In genomic region chr14:24550763-24551471, GRCm38 (mm10) we compare ENCODE assay signal across 9 mouse cellular contexts.
DNase-seq lines count a peak whose midpoint lies in the region; ATAC-seq and TF ChIP-seq lines count a peak whose summit lies in the region.
"Had no signal": no experiment of that assay in that cellular context is flagged by ENCODE, and none has a peak within 500 bp of the region (broad histone marks: within the 10 kb centered on the region; RNA-seq: fewer than 3 reads in every experiment).

No protein-coding gene starts in this region.

- H3K4me2 ChIP-seq in hindbrain, postnatal 0 days (ENCODE audit: low read depth, low read length), result no peak overlapping the region
- no peak overlapping the region for H3K4me2 ChIP-seq in midbrain, embryonic 15.5 days
- H3K4me2 ChIP-seq: liver, embryonic 15.5 days had no signal

- DNase-seq in MN1 (ENCODE audit: low spot score), result peak; percentile 82
- no peak for DNase-seq in embryonic facial prominence, embryonic 10.5 days (ENCODE audit: low spot score)
- DNase-seq in hindbrain, postnatal 0 days (ENCODE audit: low spot score), result peak; percentile 89
- no peak for DNase-seq in yolk sac, embryonic 10.5 days (ENCODE audit: low spot score)
- DNase-seq in urinary bladder, postnatal 25 days (ENCODE audit: low spot score), result no peak
- DNase-seq in B cell, adult 2 months, result no peak
- no peak for DNase-seq in kidney, postnatal 14 days

- no peaks in the 10 kb centered on the region for H3K27me3 ChIP-seq in embryonic facial prominence, embryonic 10.5 days (replicated peaks; ENCODE audit: low read depth, poor library complexity, severe bottlenecking)
- no peaks in the 10 kb centered on the region for H3K27me3 ChIP-seq in hindbrain, postnatal 0 days (ENCODE audit: insufficient read depth, low read length)
- H3K27me3 ChIP-seq in midbrain, embryonic 15.5 days (replicated peaks), result no peaks in the 10 kb centered on the region
- H3K27me3 ChIP-seq: liver, embryonic 15.5 days had no signal

- WGBS in embryonic facial prominence, embryonic 10.5 days, result 56% methylated on average over 7 of the region's 7 CpGs
- 13% methylated on average over 7 of the region's 7 CpGs for WGBS in hindbrain, postnatal 0 days
- 26% methylated on average over 7 of the region's 7 CpGs for WGBS in midbrain, embryonic 15.5 days

- peak; percentile 99 for ATAC-seq in hindbrain, postnatal 0 days
- peak; percentile 90 for ATAC-seq in midbrain, embryonic 15.5 days (replicated peaks)

- peak overlapping the region; percentile 30; the same call in 1 of the 2 replicates for H3K27ac ChIP-seq in embryonic facial prominence, embryonic 10.5 days (replicated peaks)
- H3K27ac ChIP-seq in hindbrain, postnatal 0 days, result peak overlapping the region; percentile 82
- peak overlapping the region; percentile 74 for H3K27ac ChIP-seq in midbrain, embryonic 15.5 days
- H3K27ac ChIP-seq: liver, embryonic 15.5 days had no signal

- H3K9ac ChIP-seq in hindbrain, postnatal 0 days (replicated peaks; ENCODE audit: low read length), result 0 out of 2 replicates have a peak overlapping the region, but pooled peaks have one; percentile 17
- H3K9ac ChIP-seq in midbrain, embryonic 15.5 days, result no peak overlapping the region
- H3K9ac ChIP-seq: liver, embryonic 15.5 days had no signal

- H3K4me3 ChIP-seq in embryonic facial prominence, embryonic 10.5 days, result no peak overlapping the region
- no peak overlapping the region for H3K4me3 ChIP-seq in hindbrain, postnatal 0 days (ENCODE audit: low read length)
- H3K4me3 ChIP-seq in midbrain, embryonic 15.5 days, result no peak overlapping the region
- H3K4me3 ChIP-seq: liver, embryonic 15.5 days had no signal

- no peaks in the 10 kb centered on the region for H3K9me3 ChIP-seq in embryonic facial prominence, embryonic 10.5 days
- H3K9me3 ChIP-seq in hindbrain, postnatal 0 days (ENCODE audit: low read length), result no peaks in the 10 kb centered on the region
- H3K9me3 ChIP-seq in midbrain, embryonic 15.5 days, result no peaks in the 10 kb centered on the region
- H3K9me3 ChIP-seq: liver, embryonic 15.5 days had no signal

- no peaks in the 10 kb centered on the region for H3K36me3 ChIP-seq in embryonic facial prominence, embryonic 10.5 days (replicated peaks)
- H3K36me3 ChIP-seq in hindbrain, postnatal 0 days (ENCODE audit: insufficient read depth, low read length), result no peaks in the 10 kb centered on the region
- H3K36me3 ChIP-seq in midbrain, embryonic 15.5 days (replicated peaks), result no peaks in the 10 kb centered on the region
- H3K36me3 ChIP-seq: liver, embryonic 15.5 days had no signal

- TF ChIP-seq CTCF in hindbrain, postnatal 0 days (IDR thresholded peaks at IDR 0.05; ENCODE audit: low read depth), result no peak

- peaks cover 10% of the 10 kb centered on the region for H3K4me1 ChIP-seq in embryonic facial prominence, embryonic 10.5 days
- peaks cover 7% of the 10 kb centered on the region; the same call in 1 of the 2 replicates for H3K4me1 ChIP-seq in hindbrain, postnatal 0 days (ENCODE audit: insufficient read depth, low read length)
- H3K4me1 ChIP-seq in midbrain, embryonic 15.5 days, result peaks cover 9% of the 10 kb centered on the region
- H3K4me1 ChIP-seq: liver, embryonic 15.5 days had no signal

Comparison
In these comparisons a context has a peak if more than half of its experiments do, and no peak if none do; other contexts are left out.
1. DNase-seq: peak in MN1 (single experiment) and hindbrain, postnatal 0 days (single experiment); none in embryonic facial prominence, embryonic 10.5 days (single experiment), yolk sac, embryonic 10.5 days (single experiment), urinary bladder, postnatal 25 days (single experiment), B cell, adult 2 months (0 of 2) and kidney, postnatal 14 days (single experiment).
2. H3K27ac ChIP-seq: peak in every context shown above with its lines; median percentile 82 in hindbrain, postnatal 0 days; 74 in midbrain, embryonic 15.5 days; 30 in embryonic facial prominence, embryonic 10.5 days.